Mouse (Mus musculus): Measurements from ENCODE around the gene Lrrk1. TPM values are rescaled to one million over a fixed set of nuclear protein-coding genes. Genes with fewer than 3 reads are reported as not detected.
A peak's percentile ranks its signal among the peaks of the same experiment; 100 is the strongest.

Lrrk1 gene
- polyA plus RNA-seq, 1 experiment from 2014 or later = 33.0 TPM

DNA sequence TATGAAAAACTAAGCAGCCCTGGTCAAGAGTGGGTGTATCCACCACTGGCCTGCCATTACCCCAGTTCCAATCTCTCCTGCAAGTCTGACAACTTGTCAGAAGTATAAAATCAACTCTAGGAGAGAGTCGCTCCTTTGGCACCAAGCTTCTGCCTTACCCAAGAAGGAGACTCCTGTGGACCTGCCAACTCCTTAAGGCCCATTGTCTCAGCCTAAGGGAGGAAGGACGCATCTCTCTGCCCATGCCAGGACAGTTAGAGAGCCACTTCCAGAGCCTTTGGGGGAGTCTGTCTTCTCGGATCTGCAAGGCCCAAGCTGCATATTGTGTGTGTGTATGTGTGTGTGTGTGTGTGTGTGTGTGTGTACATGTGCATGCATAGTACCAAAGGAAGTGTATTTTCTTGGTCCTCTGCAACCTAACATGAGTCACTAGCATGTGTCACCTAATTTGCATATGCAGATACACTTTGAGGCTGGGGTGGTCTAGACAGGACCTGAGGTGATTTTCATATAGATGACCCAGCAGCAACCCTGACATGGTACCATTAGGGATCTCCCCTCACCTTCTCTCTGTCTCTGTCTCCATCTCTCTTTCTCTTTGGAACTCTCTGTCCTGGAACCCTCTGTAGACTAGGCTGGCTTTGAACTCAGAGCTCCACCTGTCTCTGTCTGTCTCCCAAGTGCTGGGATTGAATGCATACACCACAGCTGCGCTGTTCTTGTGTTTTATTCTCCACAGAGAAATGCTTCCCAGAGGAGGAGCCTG is 168.9 kb downstream of the Lrrk1 start:
- DNase-seq (ENCODE audit: low read depth, low spot score) (no peak), ATAC-seq (no peak)
- CTCF ChIA-PET = no interaction called here
- POLR2A ChIA-PET = no interaction called here
- TF ChIP-seq CTCF (IDR thresholded peaks at IDR 0.05) = no peak
- in situ Hi-C loops (cut with MboI; ENCODE audit: low pct_unique_long_range_greater_than_20kb) = no loop called here
- no peaks in the 10 kb centered on the region for H3K27me3 ChIP-seq

DNA sequence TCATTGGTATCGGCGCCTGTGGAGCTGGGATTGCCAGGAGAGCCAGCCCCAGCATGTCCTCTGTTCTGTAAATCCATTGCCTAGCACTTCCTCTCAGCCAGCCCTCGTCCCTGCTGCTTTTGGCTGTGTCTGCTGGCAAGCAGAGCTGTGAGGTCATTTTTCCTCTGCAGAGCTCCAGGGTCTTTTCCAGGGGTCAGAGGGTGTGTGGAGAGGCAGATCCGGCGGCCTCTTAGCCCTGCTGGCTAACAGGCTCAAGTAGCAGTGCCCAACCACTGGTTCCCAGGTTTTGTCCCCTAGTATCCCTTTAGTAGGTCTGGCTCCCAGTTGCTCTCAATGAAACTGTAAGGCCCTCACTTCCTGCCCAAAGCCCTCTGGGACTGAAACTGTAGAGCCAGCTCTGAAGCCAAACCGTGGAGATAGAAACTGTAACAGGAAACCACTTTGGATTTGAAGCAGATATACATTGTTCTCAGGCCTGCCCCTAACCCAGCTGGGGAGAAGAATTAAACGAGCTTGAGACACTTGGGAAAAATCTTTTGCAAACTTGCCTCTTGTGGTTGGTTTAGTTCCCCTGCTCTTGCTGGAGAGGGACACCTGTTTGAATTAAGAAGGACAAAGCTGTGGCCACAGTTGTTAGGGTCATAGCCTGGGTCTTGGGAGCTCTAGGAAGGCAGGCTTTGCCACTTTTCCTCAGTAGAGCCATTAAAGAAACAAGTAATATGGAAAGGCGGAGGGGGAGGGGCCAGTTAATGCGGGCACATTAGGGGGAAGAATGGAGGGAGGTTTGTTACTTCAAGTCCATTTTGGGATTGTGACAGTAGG is 169.7 kb downstream of the Lrrk1 start:
- POLR2A ChIA-PET = no interaction called here
- CTCF ChIA-PET = interaction anchor here (1.1 kb wide), 1 partner anchor 33 kb away, joined by 3 read pairs; no protein-coding TSS in a partner anchor
- no peak for TF ChIP-seq CTCF (IDR thresholded peaks at IDR 0.05)
- H3K27me3 ChIP-seq = no peaks in the 10 kb centered on the region
- DNase-seq (ENCODE audit: low read depth, low spot score) (no peak), ATAC-seq (peak; percentile 15)
- in situ Hi-C loops (cut with MboI; ENCODE audit: low pct_unique_long_range_greater_than_20kb) = no loop called here

DNA sequence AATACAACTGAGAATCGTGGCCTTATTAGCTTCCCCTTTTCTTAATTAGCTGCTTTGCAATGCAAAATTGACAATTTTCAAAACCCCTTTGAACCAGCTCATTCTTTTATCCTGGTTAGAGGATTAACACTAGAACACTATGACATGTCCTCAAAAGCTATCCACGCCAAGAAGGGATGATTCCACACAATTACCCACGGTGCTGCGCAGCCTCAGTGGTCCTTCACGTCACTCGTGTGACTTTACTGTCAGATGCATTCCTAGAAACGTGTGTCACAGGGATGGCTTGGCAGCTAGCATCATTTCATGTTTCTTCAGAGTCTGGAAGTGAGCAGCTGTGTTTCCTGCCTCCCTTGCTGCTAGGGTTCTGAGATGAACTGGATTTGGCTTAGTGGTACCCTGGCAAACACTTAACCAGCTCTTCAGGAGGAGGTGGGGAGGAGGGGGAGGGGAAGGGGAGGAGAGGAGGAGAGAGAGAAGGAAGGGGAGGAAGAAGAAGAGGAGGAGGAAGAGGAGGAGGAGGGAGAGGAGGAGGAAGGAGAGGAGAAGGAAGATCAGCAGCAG is 170.5 kb downstream of the Lrrk1 start:
- DNase-seq (ENCODE audit: low read depth, low spot score) (no peak), ATAC-seq (peak; percentile 12)
- POLR2A ChIA-PET = interaction anchor here (0.6 to 0.7 kb wide), 2 partner anchors 16 to 167 kb away, joined by 3 read pairs; no protein-coding TSS in a partner anchor
- CTCF ChIA-PET = interaction anchor here (1.1 kb wide), 2 partner anchors 33 to 37 kb away, joined by 3 read pairs; no protein-coding TSS in a partner anchor
- TF ChIP-seq CTCF (IDR thresholded peaks at IDR 0.05) = no peak
- H3K27me3 ChIP-seq = no peaks in the 10 kb centered on the region
- in situ Hi-C loops (cut with MboI; ENCODE audit: low pct_unique_long_range_greater_than_20kb) = no loop called here

GRCm38 (mm10) chr7:66217011-66217410 is 171.1 kb downstream of the Lrrk1 start:
- POLR2A ChIA-PET = interaction anchor here (0.7 kb wide), 1 partner anchor 167 kb away, joined by 3 read pairs; no protein-coding TSS in a partner anchor
- no peak for TF ChIP-seq CTCF (IDR thresholded peaks at IDR 0.05)
- DNase-seq (ENCODE audit: low read depth, low spot score) (no peak), ATAC-seq (no peak)
- in situ Hi-C loops (cut with MboI; ENCODE audit: low pct_unique_long_range_greater_than_20kb) = no loop called here
- CTCF ChIA-PET = interaction anchor here (1.1 kb wide), 1 partner anchor 36 kb away, joined by 3 read pairs; no protein-coding TSS in a partner anchor
- H3K27me3 ChIP-seq = no peaks in the 10 kb centered on the region

DNA sequence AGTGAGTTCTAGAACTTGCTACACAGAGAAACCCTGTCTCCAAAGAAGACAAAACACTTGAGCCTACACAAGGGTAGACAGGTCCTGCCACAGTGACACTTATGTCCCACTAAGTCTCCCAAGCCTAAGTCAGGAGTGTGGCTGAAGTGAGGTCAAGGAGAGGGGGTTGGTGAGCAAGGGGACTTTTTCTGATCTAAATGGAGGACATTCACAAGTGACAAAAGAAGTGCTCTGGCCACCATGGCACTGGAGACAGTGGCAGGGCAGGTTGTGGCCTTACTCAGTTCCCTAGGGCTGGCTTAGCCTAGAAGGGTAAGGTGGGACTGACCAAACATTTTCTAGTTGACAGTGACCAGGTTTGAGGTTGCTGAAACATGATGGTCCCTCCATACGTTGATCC is 172.2 kb downstream of the Lrrk1 start:
- DNase-seq (ENCODE audit: low read depth, low spot score) = no peak
- POLR2A ChIA-PET = no interaction called here
- H3K27me3 ChIP-seq = no peaks in the 10 kb centered on the region

DNA sequence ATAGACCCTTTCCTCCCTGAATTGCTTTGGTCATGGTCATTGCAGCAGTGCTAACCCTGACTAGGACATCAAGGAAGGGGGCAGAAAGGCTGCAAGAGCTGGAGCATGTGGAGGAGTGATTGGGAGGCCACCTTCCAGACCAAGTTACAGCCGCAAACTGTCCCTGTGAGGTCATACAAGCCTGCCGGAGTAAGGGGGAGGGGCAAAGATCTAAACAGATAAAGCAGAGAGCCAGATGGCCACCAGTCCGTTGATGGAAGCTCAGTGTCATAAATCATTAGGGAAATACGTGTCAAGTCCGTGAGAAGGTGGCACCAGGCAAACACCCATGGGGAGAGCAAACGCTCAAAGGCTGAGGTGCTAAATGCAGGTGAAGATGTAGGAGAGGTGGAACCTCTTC is 173.7 kb downstream of the Lrrk1 start:
- POLR2A ChIA-PET = no interaction called here
- no peaks in the 10 kb centered on the region for H3K27me3 ChIP-seq
- DNase-seq (ENCODE audit: low read depth, low spot score) (no peak), ATAC-seq (no peak)
- CTCF ChIA-PET = interaction anchor here (1.2 kb wide), 1 partner anchor 9 kb away, joined by 3 read pairs; no protein-coding TSS in a partner anchor
- in situ Hi-C loops (cut with MboI; ENCODE audit: low pct_unique_long_range_greater_than_20kb) = no loop called here
- no peak for TF ChIP-seq CTCF (IDR thresholded peaks at IDR 0.05)

More for the DNA sequence above, 172.2 kb downstream of the Lrrk1 start:
- no peak for ATAC-seq
- TF ChIP-seq CTCF (IDR thresholded peaks at IDR 0.05) = no peak
- CTCF ChIA-PET = no interaction called here
- in situ Hi-C loops (cut with MboI; ENCODE audit: low pct_unique_long_range_greater_than_20kb) = no loop called here

GRCm38 (mm10) chr7:66212887-66213286 is 175.3 kb downstream of the Lrrk1 start:
- no peak for ATAC-seq
- POLR2A ChIA-PET = no interaction called here
- no peaks in the 10 kb centered on the region for H3K27me3 ChIP-seq

GRCm38 (mm10) chr7:66209920-66210319 is 178.2 kb downstream of the Lrrk1 start:
- TF ChIP-seq CTCF (IDR thresholded peaks at IDR 0.05) = no peak
- no peak for ATAC-seq
- H3K27me3 ChIP-seq = peaks cover 2% of the 10 kb centered on the region
- no peak for DNase-seq (ENCODE audit: low read depth, low spot score)
- in situ Hi-C loops (cut with MboI; ENCODE audit: low pct_unique_long_range_greater_than_20kb) = no loop called here
- POLR2A ChIA-PET = no interaction called here
- CTCF ChIA-PET = interaction anchor here (1.5 kb wide), 1 partner anchor 103 kb away, joined by 3 read pairs; no protein-coding TSS in a partner anchor

More at GRCm38 (mm10) chr7:66212887-66213286, 175.3 kb downstream of the Lrrk1 start:
- CTCF ChIA-PET = no interaction called here
- TF ChIP-seq CTCF (IDR thresholded peaks at IDR 0.05) = no peak
- in situ Hi-C loops (cut with MboI; ENCODE audit: low pct_unique_long_range_greater_than_20kb) = no loop called here
- DNase-seq (ENCODE audit: low read depth, low spot score) = no peak

DNA sequence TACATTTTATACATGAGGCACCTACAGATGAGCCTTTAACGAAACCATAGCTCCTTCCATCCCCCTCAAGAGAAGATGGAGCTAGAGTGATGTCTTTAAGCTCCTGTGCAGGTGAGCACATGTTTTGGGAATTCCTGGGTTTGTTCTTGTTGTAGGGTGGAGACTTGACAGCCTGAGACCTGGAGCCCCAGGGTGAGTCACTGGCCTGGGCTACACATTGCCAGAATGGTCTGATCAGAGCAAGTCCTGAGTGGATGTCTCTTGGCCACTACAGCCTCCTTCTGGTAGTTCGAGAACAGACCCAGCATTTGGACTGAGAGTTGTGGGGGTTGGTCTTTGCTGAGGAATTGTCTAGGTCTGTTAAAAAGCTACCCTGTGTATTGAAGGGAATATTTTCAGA is 186.5 kb downstream of the Lrrk1 start:
- DNase-seq (ENCODE audit: low read depth, low spot score) = no peak
- peaks cover 2% of the 10 kb centered on the region for H3K27me3 ChIP-seq
- TF ChIP-seq CTCF (IDR thresholded peaks at IDR 0.05) = no peak
- ChIA-PET CTCF (interaction anchor here (1.0 kb wide), 1 partner anchor 44 kb away, joined by 3 read pairs; no protein-coding TSS in a partner anchor), POLR2A (interaction anchor here (0.6 kb wide), 1 partner anchor 16 kb away, joined by 3 read pairs; no protein-coding TSS in a partner anchor)
- no peak for ATAC-seq
- in situ Hi-C loops (cut with MboI; ENCODE audit: low pct_unique_long_range_greater_than_20kb) = no loop called here

DNA sequence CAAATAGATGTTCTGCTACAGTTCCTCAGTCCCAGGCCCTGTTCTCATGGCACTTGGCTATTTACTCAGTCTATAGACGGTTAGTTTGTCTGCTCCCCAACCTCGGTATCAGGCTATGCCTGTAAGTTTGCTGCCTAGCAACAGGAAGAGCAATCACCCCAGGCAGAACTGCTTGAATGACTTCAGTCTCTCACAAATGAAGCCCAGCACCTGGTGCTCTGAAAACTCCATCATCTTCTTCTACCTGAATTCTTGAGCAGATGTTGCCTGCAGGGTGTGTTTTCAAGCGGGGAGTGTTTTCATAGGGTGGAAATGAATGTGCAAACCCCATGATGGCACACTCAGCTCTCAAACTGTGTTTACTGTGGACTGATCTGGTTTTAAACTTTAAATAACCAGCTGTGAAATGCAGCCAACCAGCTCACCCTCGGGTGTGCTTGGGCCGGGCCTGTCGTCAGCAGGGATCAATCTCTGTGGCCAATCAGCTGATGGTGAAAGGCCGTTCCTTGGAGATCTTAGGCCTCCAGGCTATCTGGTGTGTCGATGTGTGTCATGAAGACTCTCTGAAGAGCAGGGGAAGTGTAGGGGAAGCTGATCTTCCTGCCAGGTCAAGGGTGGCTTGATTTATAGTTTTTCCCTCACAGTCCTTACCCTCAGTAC is 187.2 kb downstream of the Lrrk1 start:
- H3K27me3 ChIP-seq = peaks cover 2% of the 10 kb centered on the region
- no peak for TF ChIP-seq CTCF (IDR thresholded peaks at IDR 0.05)
- ATAC-seq (no peak), DNase-seq (ENCODE audit: low read depth, low spot score) (no peak)
- CTCF ChIA-PET = interaction anchor here (1.0 kb wide), 1 partner anchor 45 kb away, joined by 3 read pairs; no protein-coding TSS in a partner anchor
- POLR2A ChIA-PET = no interaction called here
- in situ Hi-C loops (cut with MboI; ENCODE audit: low pct_unique_long_range_greater_than_20kb) = no loop called here

Data from Patski (cell line).